Mouse (Mus musculus): ENCODE results near the gene Wfdc12. TPM values are rescaled to one million over a fixed set of nuclear protein-coding genes. Genes with fewer than 3 reads are reported as not detected.

The Wfdc12 gene
- total RNA-seq, 1 experiment: not detected

DNA sequence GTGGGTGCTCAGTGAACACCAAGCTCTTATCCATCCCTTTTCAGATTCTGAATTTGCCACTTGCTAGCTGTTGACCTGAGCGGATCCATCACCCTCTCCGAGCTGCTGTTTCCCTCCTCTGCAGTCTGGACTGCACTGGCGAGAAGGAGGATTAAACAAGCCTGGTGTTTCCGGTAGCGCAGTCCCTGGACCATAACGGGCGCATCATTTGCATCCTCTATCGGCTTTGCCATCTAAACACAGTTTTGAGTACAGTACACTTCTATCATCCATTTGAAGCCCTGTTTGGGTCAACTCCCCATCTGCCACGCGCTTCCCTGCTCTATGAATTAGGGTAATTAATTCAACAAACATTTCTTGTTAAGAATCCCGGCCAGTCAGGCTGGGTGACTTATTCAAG, 20.1 kb downstream of the Wfdc12 start:
- 0 out of 4 replicates have a peak, but pooled peaks cover 0 to 3% of the 10 kb centered on the region in 2 experiments for H3K4me1 ChIP-seq (ENCODE audit: control insufficient read depth in 2 of 2, insufficient read depth in 2 of 2, low read length in 2 of 2, poor library complexity in 1 of 2)
- no peaks in the 10 kb centered on the region for H3K36me3 ChIP-seq (ENCODE audit: control insufficient read depth, insufficient read depth, low read length, poor library complexity, severe bottlenecking)
- H3K9me3 ChIP-seq (ENCODE audit: control insufficient read depth, insufficient read depth, low read depth, low read length): no peaks in the 10 kb centered on the region
- H3K4me3 ChIP-seq (ENCODE audit: insufficient read depth in 1 of 2, low read depth in 1 of 2, low read length in 2 of 2, poor library complexity in 1 of 2, severe bottlenecking in 1 of 2): no peak overlapping the region
- DNase-seq (ENCODE audit: low read depth, low spot score): no peak
- TF ChIP-seq ZC3H11A (IDR thresholded peaks at IDR 0.05; ENCODE audit: borderline replicate concordance, low read depth, low read length) (no peak), HCFC1 (IDR thresholded peaks at IDR 0.05; ENCODE audit: borderline replicate concordance, insufficient read depth, low read length) (no peak)
- no peak overlapping the region for H3K27ac ChIP-seq (ENCODE audit: insufficient read depth, low read depth, low read length, poor library complexity, severe bottlenecking)
- no peak overlapping the region for H3K9ac ChIP-seq (ENCODE audit: insufficient read depth, low read depth, low read length, poor library complexity, severe bottlenecking)
- in situ Hi-C loops (cut with MboI; ENCODE audit: low sequenced_read_pairs in 2 of 2, unreplicated experiment in 2 of 2): no loop called here

DNA sequence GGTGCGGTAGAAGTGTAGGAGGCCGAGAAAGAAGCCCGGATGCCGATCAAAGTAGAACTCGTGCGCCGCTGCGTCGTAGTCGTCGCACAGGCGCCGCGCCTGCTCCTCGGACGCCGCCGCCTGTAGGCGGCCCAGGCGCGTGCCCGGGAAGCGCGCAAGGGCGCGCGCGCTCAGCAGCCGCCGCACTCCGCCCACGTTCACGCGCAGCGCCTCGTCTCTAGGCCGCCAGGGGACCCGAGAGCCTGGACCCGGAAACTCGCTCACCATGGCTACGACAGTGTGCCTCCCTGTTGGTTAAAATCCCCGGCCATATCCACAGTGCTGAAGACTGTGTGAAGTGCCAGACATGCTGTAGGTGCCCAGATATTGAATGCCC, 21.8 kb downstream of the Wfdc12 start:
- Histone ChIP-seq H3K4me3 (ENCODE audit: insufficient read depth in 1 of 2, low read depth in 1 of 2, low read length in 2 of 2, poor library complexity in 1 of 2, severe bottlenecking in 1 of 2) (peak overlapping the region; percentile 29 to 48; a peak in 3 of 4 replicates), H3K36me3 (ENCODE audit: control insufficient read depth, insufficient read depth, low read length, poor library complexity, severe bottlenecking) (no peaks in the 10 kb centered on the region), H3K9me3 (ENCODE audit: control insufficient read depth, insufficient read depth, low read depth, low read length) (no peaks in the 10 kb centered on the region), H3K27ac (ENCODE audit: insufficient read depth, low read depth, low read length, poor library complexity, severe bottlenecking) (no peak overlapping the region), H3K4me1 (ENCODE audit: control insufficient read depth in 2 of 2, insufficient read depth in 2 of 2, low read length in 2 of 2, poor library complexity in 1 of 2) (0 out of 4 replicates have a peak, but pooled peaks cover 0 to 3% of the 10 kb centered on the region in 2 experiments), H3K9ac (ENCODE audit: insufficient read depth, low read depth, low read length, poor library complexity, severe bottlenecking) (peak overlapping the region; percentile 4; the same call in 1 of the 2 replicates)
- in situ Hi-C loops (cut with MboI; ENCODE audit: low sequenced_read_pairs in 2 of 2, unreplicated experiment in 2 of 2): no loop called here
- TF ChIP-seq CHD2 (IDR thresholded peaks at IDR 0.05; ENCODE audit: low read depth, low read length): no peak
- no peak for TF ChIP-seq ZNF384 (IDR thresholded peaks at IDR 0.05; ENCODE audit: low read depth, low read length)
- TF ChIP-seq HCFC1 (IDR thresholded peaks at IDR 0.05; ENCODE audit: borderline replicate concordance, insufficient read depth, low read length): no peak
- TF ChIP-seq MAFK (IDR thresholded peaks at IDR 0.05; ENCODE audit: insufficient read depth, low read depth, low read length): no peak
- TF ChIP-seq ZC3H11A (IDR thresholded peaks at IDR 0.05; ENCODE audit: borderline replicate concordance, low read depth, low read length): no peak
- peak; percentile 22 for DNase-seq (ENCODE audit: low read depth, low spot score)

DNA sequence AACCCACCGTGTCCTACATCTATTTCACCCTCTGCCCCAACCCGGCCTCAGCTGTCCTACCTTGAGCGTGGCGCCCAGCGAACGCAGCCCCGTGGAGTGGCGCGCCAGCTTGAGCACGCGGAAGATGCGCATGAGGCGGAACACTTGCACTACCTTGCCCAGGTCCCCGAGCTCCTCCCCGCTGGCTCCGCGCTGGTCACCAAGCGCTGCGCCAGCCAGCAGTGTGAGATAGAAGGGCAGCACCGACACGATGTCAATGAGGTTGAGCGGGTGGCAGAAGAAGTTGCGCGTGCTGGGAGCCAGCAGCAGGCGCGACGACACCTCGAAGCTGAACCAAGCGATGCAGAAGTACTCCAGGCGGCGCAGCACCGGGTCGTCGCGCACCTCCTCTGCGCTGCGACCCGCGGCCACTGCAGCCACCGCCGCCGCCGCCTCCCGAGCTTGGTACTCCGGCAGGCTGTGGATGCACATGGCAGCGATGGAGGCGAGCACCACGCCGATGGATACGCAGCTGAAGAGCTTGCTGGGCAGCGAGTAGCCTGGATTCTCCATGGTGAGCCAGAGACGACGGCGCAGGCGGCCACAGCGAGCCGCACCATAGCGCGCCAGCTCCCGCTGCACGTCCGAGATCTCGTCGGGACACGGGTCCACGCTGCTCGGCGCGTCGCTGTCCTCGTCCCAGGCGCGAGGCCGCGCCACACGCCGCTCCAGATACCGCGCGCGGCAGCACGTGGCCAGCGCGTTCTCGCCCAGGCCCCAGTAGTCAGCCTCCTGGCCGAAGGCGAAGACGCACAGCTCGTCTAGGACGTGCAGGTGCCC, 22.4 kb downstream of the Wfdc12 start:
- peak; percentile 35 for DNase-seq (ENCODE audit: low read depth, low spot score)
- in situ Hi-C loops (cut with MboI; ENCODE audit: low sequenced_read_pairs in 2 of 2, unreplicated experiment in 2 of 2): no loop called here

DNA sequence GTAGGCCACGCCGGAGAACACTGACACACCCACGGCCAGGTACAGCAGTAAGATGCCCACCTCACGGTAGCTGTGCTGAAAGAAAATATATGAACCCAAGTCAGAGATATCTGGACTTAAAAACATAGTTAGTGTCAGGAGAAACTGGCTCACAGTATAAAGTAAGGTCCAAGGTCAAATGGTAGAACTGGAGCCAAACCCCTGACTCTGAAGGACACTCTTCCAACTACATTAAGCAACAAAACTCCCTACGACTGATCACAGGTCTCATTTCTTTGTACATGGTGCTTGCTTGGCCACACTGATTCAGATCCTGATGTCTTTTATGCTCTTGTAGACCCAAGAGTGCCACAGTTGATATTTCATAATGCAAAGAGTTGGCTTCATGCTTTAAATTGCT, 25.5 kb downstream of the Wfdc12 start:
- TF ChIP-seq MAFK (IDR thresholded peaks at IDR 0.05; ENCODE audit: insufficient read depth, low read depth, low read length): no peak
- TF ChIP-seq CHD2 (IDR thresholded peaks at IDR 0.05; ENCODE audit: low read depth, low read length): no peak
- no peak for TF ChIP-seq HCFC1 (IDR thresholded peaks at IDR 0.05; ENCODE audit: borderline replicate concordance, insufficient read depth, low read length)
- TF ChIP-seq ZC3H11A (IDR thresholded peaks at IDR 0.05; ENCODE audit: borderline replicate concordance, low read depth, low read length): no peak
- no peak for TF ChIP-seq ZNF384 (IDR thresholded peaks at IDR 0.05; ENCODE audit: low read depth, low read length)
- no peaks in the 10 kb centered on the region for H3K36me3 ChIP-seq (ENCODE audit: control insufficient read depth, insufficient read depth, low read length, poor library complexity, severe bottlenecking)
- H3K9ac ChIP-seq (ENCODE audit: insufficient read depth, low read depth, low read length, poor library complexity, severe bottlenecking): no peak overlapping the region
- no peaks in the 10 kb centered on the region for H3K9me3 ChIP-seq (ENCODE audit: control insufficient read depth, insufficient read depth, low read depth, low read length)
- H3K4me3 ChIP-seq (ENCODE audit: insufficient read depth in 1 of 2, low read depth in 1 of 2, low read length in 2 of 2, poor library complexity in 1 of 2, severe bottlenecking in 1 of 2): no peak overlapping the region
- no peak for DNase-seq (ENCODE audit: low read depth, low spot score)
- H3K4me1 ChIP-seq (ENCODE audit: control insufficient read depth in 2 of 2, insufficient read depth in 2 of 2, low read length in 2 of 2, poor library complexity in 1 of 2): 0 out of 4 replicates have a peak, but pooled peaks cover 0 to 3% of the 10 kb centered on the region in 2 experiments
- H3K27ac ChIP-seq (ENCODE audit: insufficient read depth, low read depth, low read length, poor library complexity, severe bottlenecking): no peak overlapping the region
- in situ Hi-C loops (cut with MboI; ENCODE audit: low sequenced_read_pairs in 2 of 2, unreplicated experiment in 2 of 2): no loop called here

More for the DNA sequence above, 22.4 kb downstream of the Wfdc12 start:
- Histone ChIP-seq H3K9ac (ENCODE audit: insufficient read depth, low read depth, low read length, poor library complexity, severe bottlenecking) (peak overlapping the region; percentile 4; the same call in 1 of the 2 replicates), H3K4me3 (ENCODE audit: insufficient read depth in 1 of 2, low read depth in 1 of 2, low read length in 2 of 2, poor library complexity in 1 of 2, severe bottlenecking in 1 of 2) (peak overlapping the region; percentile 29 to 48), H3K4me1 (ENCODE audit: control insufficient read depth in 2 of 2, insufficient read depth in 2 of 2, low read length in 2 of 2, poor library complexity in 1 of 2) (0 out of 4 replicates have a peak, but pooled peaks cover 0 to 3% of the 10 kb centered on the region in 2 experiments), H3K36me3 (ENCODE audit: control insufficient read depth, insufficient read depth, low read length, poor library complexity, severe bottlenecking) (no peaks in the 10 kb centered on the region), H3K27ac (ENCODE audit: insufficient read depth, low read depth, low read length, poor library complexity, severe bottlenecking) (no peak overlapping the region), H3K9me3 (ENCODE audit: control insufficient read depth, insufficient read depth, low read depth, low read length) (no peaks in the 10 kb centered on the region)
- TF ChIP-seq ZNF384 (IDR thresholded peaks at IDR 0.05; ENCODE audit: low read depth, low read length) (no peak), MAFK (IDR thresholded peaks at IDR 0.05; ENCODE audit: insufficient read depth, low read depth, low read length) (no peak), HCFC1 (IDR thresholded peaks at IDR 0.05; ENCODE audit: borderline replicate concordance, insufficient read depth, low read length) (no peak), ZC3H11A (IDR thresholded peaks at IDR 0.05; ENCODE audit: borderline replicate concordance, low read depth, low read length) (no peak), CHD2 (IDR thresholded peaks at IDR 0.05; ENCODE audit: low read depth, low read length) (no peak)
